Mouse (Mus musculus): ENCODE measurements at regions not wholly inside any gene's neighbourhood (a gene's known extent, or its start where the extent isn't known, plus 50 kb on each side); places are given as distances from the start of the nearest gene placed in this dataset.

DNA sequence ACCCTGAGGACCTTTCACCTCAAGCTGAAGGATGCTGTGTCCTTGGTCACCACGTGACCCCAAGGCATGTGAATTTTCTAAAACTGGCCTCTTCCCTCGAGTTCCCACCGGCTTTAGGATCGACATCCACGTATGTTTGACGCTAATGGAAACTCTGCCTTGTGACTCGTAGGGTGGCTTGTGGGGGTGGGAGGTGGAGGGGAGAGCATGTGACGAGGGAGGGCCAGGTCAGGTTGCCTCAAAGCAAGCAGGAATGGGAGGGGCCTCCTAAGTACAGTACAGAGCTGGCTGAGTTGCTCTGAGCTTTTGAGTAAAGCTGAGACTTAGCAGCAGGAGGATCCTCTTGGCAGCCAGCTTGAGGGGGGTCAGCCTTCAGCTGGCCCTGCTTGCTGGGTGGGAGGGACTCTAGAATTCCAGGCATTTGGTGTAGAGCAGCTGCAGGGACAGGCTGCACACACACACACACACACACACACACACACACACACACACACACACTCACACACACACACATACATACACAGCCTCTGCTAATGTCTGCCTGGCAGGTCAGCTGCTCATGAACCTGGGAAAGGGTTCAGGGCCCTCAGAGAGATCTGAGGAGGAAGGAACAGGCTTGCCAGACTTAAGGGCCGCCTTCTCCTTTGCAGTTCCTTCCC is 78.5 kb downstream of the Sik1 start:
- DNase-seq, result no peak

- DNase-seq, result no peak
These were observed 77.9 kb downstream of the Sik1 start for GRCm38 (mm10) chr17:31777751-31778150.

DNA sequence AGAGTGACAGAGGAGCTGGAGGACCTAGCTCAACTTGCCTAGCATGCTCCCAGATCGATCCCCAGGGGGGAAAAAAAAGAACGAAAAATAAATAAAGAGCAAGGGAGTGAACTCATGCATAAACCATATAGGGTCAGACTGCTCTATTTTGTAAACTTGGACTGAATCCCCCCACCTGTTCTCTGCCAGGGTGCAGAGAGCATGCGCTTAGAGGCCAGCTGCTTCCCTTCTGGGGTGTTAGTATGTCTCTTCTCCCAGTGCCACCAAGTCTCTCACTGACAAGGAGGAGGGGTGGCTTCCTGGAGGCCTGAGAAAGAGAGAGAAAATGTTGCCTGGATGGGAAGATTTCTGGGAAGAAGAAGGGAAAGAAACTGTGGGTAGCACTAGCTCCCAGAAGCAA is 76.1 kb downstream of the Sik1 start:
- DNase-seq, result no peak

DNA sequence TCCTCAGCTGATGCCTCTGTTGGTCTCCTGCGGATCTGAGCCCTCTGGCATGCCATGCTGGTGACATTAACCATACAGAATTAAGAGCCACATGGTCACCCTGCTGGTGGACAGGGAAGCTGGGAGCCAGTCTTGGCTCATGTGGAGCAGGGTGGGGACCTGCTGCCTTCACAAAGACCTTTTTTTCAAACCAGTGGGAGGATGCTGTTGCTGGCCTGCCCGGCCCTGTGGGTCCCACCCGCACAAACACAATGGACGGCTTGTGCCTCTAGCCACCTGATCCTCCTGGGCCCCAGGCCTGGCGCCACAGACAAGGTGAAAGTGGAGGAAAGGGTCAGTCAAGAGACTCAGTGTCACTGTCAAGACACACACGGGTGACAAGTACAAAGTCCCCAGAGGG is 73.4 kb downstream of the Sik1 start:
- DNase-seq, result no peak

DNA sequence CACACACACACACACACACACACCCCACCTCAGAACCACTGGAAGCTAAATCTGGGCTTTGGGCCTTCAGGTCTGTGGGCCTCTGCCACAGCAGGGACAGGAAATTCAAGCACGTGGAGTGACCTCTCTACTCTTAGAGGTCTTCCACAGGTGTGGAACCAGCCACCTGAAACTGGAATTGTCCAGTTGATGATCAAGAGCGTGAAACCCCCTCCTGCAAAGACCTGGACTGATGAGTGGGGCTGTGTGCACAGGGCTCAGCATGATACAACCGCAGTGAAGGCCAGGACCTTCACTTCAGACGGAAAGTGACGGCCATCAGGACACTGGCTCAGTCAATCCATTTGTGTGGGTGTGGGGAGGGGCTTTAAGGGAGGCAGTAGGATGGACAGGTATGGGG is 72.5 kb downstream of the Sik1 start:
- no peak for DNase-seq

DNA sequence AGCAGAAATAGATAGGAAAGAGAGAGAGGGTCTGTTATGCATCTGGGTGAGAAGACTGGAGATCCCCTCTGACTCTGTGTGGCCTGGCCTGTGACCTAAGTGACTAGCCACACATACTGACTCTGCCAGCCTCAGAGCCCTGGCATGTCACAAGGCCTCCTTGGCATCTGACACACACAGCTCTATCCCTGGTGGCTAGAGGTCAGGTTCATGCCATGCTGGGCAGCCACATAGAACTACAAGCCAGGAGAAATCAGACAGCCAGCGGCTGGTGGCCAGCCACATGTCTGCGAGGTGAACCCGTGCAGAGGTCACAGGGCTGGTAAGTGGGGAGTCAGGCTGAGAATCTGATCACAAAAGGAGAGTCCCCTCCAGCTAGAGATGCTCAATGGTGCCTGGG is 67.3 kb downstream of the Sik1 start:
- no peak for DNase-seq

GRCm38 (mm10) chr17:31789068-31789583 is 66.5 kb downstream of the Sik1 start:
- no peak for DNase-seq

DNA sequence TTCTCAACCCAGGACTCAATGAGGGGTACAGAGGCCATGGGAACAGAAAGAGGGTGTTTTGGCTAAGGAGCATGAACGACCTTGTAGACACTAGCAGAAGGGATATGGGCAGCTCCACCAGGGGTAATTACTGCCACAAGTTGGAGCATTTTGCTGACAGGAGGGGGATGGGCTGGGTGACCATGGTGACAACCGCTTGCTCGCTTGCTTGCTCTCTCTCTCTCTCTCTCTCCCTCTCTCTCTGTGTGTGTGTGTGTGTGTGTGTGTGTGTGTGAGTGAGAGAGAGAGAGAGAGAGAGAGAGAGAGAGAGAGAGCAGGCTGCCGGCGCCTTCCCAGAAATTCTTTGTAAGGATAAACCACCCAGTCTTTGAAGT is 65.7 kb downstream of the Sik1 start:
- no peak for DNase-seq

- peak; percentile 36 for DNase-seq
These were observed 65.1 kb downstream of the Sik1 start for GRCm38 (mm10) chr17:31790280-31791063.

DNA sequence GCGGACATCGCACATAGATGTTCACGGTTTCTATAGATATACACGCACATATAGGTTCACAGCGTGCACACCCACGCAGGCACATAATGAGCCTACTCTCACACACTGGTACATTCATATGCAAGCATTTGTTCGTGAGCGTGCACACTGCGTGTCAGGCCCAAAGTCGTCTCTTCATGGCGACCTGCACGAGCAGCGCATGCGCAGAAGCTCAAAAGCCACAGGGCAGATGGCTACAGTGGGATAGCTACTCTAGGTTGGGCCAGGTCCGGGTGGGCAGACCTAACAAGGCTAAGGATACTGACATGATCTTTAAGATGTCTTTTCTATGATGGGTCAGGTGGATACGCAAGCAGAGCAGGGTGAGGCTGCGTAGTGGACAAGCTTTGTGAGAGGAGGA is 63.9 kb downstream of the Sik1 start:
- DNase-seq, result no peak

DNA sequence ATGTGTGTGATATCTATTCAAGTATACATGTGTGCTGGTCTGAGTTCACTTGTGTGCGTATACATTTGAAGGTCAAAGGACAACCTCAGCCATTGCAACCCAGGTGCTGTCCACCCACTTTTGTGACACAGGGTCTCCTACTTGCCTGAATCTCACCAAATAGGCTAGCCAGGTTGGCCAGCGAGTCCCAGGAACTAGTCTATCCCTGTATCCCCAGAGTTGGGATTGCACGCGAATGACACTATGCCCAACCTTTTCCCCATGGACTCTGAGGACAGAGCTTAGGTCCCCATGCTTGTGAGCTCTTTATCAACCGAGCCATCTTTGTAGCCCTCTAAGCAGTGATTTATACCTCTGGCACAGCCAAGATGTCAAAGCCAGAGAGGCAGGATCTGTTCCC is 62.6 kb downstream of the Sik1 start:
- DNase-seq, result no peak

DNA sequence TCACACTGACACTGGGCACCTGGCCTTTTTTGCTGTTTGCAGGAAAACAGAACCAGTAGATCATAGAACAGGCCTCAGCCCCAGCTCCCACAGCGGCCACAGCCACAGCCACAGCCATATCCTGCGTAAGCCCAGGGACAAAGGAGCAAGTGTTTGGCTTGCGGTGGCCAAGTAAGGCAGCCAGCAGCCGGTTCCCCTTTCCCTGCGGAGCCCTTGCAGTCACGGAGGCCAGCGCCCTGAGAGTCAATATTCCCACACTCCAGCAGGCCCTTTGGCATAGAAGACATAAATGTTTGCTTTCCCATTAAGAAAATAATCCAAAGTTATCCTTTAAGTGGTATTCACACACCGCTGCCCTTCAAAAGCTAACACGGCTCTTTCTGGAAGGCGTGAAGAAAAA is 62.1 kb downstream of the Sik1 start:
- no peak for DNase-seq

- DNase-seq, result no peak
These were observed 61.6 kb downstream of the Sik1 start for GRCm38 (mm10) chr17:31793964-31794363.
